Mouse (Mus musculus) liver, postnatal 0 days (tissue): ENCODE measurements around the gene Tent5b. TPM values are rescaled to one million over a fixed set of nuclear protein-coding genes. Genes with fewer than 3 reads are reported as not detected.
"Not testable (repeated sequence)": the region's sequence is repeated elsewhere in the genome, so short reads cannot be mapped to it uniquely, and the experiment has no call there.

Experiments used
- ATAC-seq: fragments of 200-750 bp; cut with Nextera tagmentation; 2 replicates; pipeline ENCODE4 v1.8.0; 2017; ENCODE audit warnings: mild to moderate bottlenecking, moderate library complexity
- DNase-seq: peaks from one replicate; pipeline ENCODE4 v3.0.0-alpha.2; 2016
- H3K27ac ChIP-seq: fragments of 300-500 bp; sonication (generic); 2 replicates; pipeline ENCODE4 v1.5.1; 2014; ENCODE audit warnings: antibody characterized with exemption, moderate library complexity, mild to moderate bottlenecking, low read depth
- H3K27me3 ChIP-seq: fragments of 300-500 bp; sonication (generic); 2 replicates; pipeline ENCODE4 v1.6.1; 2014; ENCODE audit warnings: low read length, control low read depth, mixed read lengths; ENCODE audit not compliant: insufficient read depth
- H3K36me3 ChIP-seq: fragments of 300-500 bp; sonication (generic); replicated peaks from 2 replicates; pipeline ENCODE4 v1.6.1; 2014; ENCODE audit warnings: mild to moderate bottlenecking, control low read depth, low read length, moderate library complexity, mixed read lengths; ENCODE audit not compliant: insufficient read depth
- H3K4me1 ChIP-seq: fragments of 300-500 bp; sonication (generic); 2 replicates; pipeline ENCODE4 v1.6.1; 2014; ENCODE audit warnings: antibody characterized with exemption, mild to moderate bottlenecking, control low read depth; ENCODE audit not compliant: insufficient read depth
- H3K4me2 ChIP-seq: fragments of 300-500 bp; sonication (generic); 2 replicates; pipeline ENCODE4 v1.6.1; 2014; ENCODE audit warnings: low read depth, mild to moderate bottlenecking, low read length, moderate library complexity, mixed read lengths
- H3K4me3 ChIP-seq: fragments of 300-500 bp; sonication (generic); 2 replicates; pipeline ENCODE4 v1.5.1; 2014; ENCODE audit warnings: low read depth, low read length
- H3K9ac ChIP-seq: fragments of 300-500 bp; sonication (generic); replicated peaks from 2 replicates; pipeline ENCODE4 v1.6.1; 2014; ENCODE audit warnings: mild to moderate bottlenecking, moderate library complexity
- H3K9me3 ChIP-seq: fragments of 300-500 bp; sonication (generic); 2 replicates; pipeline ENCODE4 v1.6.1; 2016; ENCODE audit warnings: mild to moderate bottlenecking, control low read depth, low read length, mixed read lengths
- CTCF ChIP-seq: sonication (generic); IDR thresholded peaks from 2 replicates; pipeline ENCODE4 v1.5.1; 2016; ENCODE audit warnings: antibody characterized with exemption, low read depth
- EP300 ChIP-seq: IDR thresholded peaks from 2 replicates; pipeline ENCODE4 v1.6.1; 2016; ENCODE audit warnings: antibody characterized with exemption, low read depth, mild to moderate bottlenecking
- WGBS: fragments of 180-500 bp; shearing (Covaris S2); extraction: QIAGEN DNeasy Blood & Tissue Kit; methylation state at CpG from one replicate; pipeline ENCODE4 v1.1.7; 2014; ENCODE audit not compliant: insufficient replicate concordance; 5-methylcytosine and 5-hydroxymethylcytosine counted together
- polyA plus RNA-seq: library from polyadenylated mRNA; unstranded; fragments of >200 nt; fragmentation: Nextera tagmentation; extraction: Ambion mirVana; gene quantifications from 2 replicates; pipeline ENCODE4 v1.2.1, GENCODE M21; 2015

The Tent5b gene
- polyA plus RNA-seq, 1 experiment from 2014 or later, result 0.08 TPM

GRCm38 (mm10) chr4:133504755-133505485, 25.0 kb downstream of the Tent5b start:
- 46% methylated on average over 9 of the region's 9 CpGs for WGBS

GRCm38 (mm10) chr4:133506573-133506972, 26.6 kb downstream of the Tent5b start:
- 0 out of 2 replicates have a peak, but pooled peaks cover 10% of the 10 kb centered on the region for H3K27me3 ChIP-seq

More at GRCm38 (mm10) chr4:133504755-133505485, 25.0 kb downstream of the Tent5b start:
- H3K4me3 ChIP-seq, result no peak overlapping the region
- DNase-seq, result no peak
- H3K9me3 ChIP-seq, result no peaks in the 10 kb centered on the region
- TF ChIP-seq EP300 (no peak), CTCF (no peak)
- no peak for ATAC-seq
- no peaks in the 10 kb centered on the region for H3K4me1 ChIP-seq
- H3K4me2 ChIP-seq, result no peak overlapping the region
- no peak overlapping the region for H3K9ac ChIP-seq
- H3K36me3 ChIP-seq, result no peaks in the 10 kb centered on the region
- no peak overlapping the region for H3K27ac ChIP-seq
- H3K27me3 ChIP-seq, result peaks cover 26% of the 10 kb centered on the region

GRCm38 (mm10) chr4:133508990-133509389, 29.1 kb downstream of the Tent5b start:
- Histone ChIP-seq H3K9ac (no peak overlapping the region), H3K27me3 (0 out of 2 replicates have a peak, but pooled peaks cover 7% of the 10 kb centered on the region), H3K4me2 (no peak overlapping the region), H3K27ac (no peak overlapping the region), H3K9me3 (no peaks in the 10 kb centered on the region), H3K36me3 (no peaks in the 10 kb centered on the region), H3K4me1 (no peaks in the 10 kb centered on the region), H3K4me3 (no peak overlapping the region)
- ATAC-seq (no peak), DNase-seq (no peak)
- 84% methylated on average over 7 of the region's 7 CpGs for WGBS
- TF ChIP-seq CTCF (no peak), EP300 (no peak)

More at GRCm38 (mm10) chr4:133506573-133506972, 26.6 kb downstream of the Tent5b start:
- Histone ChIP-seq H3K36me3 (no peaks in the 10 kb centered on the region), H3K9ac (no peak overlapping the region), H3K4me3 (no peak overlapping the region), H3K27ac (no peak overlapping the region), H3K4me2 (no peak overlapping the region), H3K9me3 (no peaks in the 10 kb centered on the region), H3K4me1 (no peaks in the 10 kb centered on the region)
- TF ChIP-seq EP300, result peak; percentile 58
- TF ChIP-seq CTCF, result no peak
- WGBS, result 30% methylated on average over 5 of the region's 5 CpGs
- ATAC-seq, result peak; percentile 44
- no peak for DNase-seq

- DNase-seq, result no peak
- Histone ChIP-seq H3K4me1 (no peaks in the 10 kb centered on the region), H3K9ac (no peak overlapping the region), H3K27ac (no peak overlapping the region), H3K9me3 (no peaks in the 10 kb centered on the region), H3K4me2 (no peak overlapping the region), H3K36me3 (no peaks in the 10 kb centered on the region), H3K27me3 (0 out of 2 replicates have a peak, but pooled peaks cover 4% of the 10 kb centered on the region), H3K4me3 (no peak overlapping the region)
- TF ChIP-seq EP300 (no peak), CTCF (no peak)
- no peak for ATAC-seq
- WGBS, result 68% methylated on average over 5 of the region's 5 CpGs
These were observed 31.1 kb downstream of the Tent5b start for GRCm38 (mm10) chr4:133511050-133511449.

- H3K4me2 ChIP-seq, H3K9me3 ChIP-seq, H3K36me3 ChIP-seq, H3K4me3 ChIP-seq, DNase-seq, H3K27ac ChIP-seq, H3K27me3 ChIP-seq, H3K4me1 ChIP-seq, ATAC-seq, H3K9ac ChIP-seq: not testable (repeated sequence)
- WGBS, result 47% methylated on average over 4 of the region's 5 CpGs
These were observed 32.6 kb downstream of the Tent5b start for GRCm38 (mm10) chr4:133512511-133512910.

- WGBS, result 10% methylated on average over 8 of the region's 8 CpGs
- no peak overlapping the region for H3K4me2 ChIP-seq
- no peaks in the 10 kb centered on the region for H3K4me1 ChIP-seq
- DNase-seq (peak; percentile 72), ATAC-seq (peak; percentile 78)
- no peaks in the 10 kb centered on the region for H3K36me3 ChIP-seq
- H3K27me3 ChIP-seq, result peaks cover 7% of the 10 kb centered on the region
- no peak overlapping the region for H3K9ac ChIP-seq
- TF ChIP-seq CTCF (peak; percentile 93), EP300 (no peak)
- no peak overlapping the region for H3K4me3 ChIP-seq
- H3K27ac ChIP-seq, result no peak overlapping the region
- H3K9me3 ChIP-seq, result no peaks in the 10 kb centered on the region
These were observed 33.0 kb downstream of the Tent5b start for GRCm38 (mm10) chr4:133512972-133513371.
